Mouse (Mus musculus) CH12.LX (cell line): ENCODE results near the gene Clmn. TPM values are rescaled to one million over a fixed set of nuclear protein-coding genes. Genes with fewer than 3 reads are reported as not detected.

Experiments
- DNase-seq: peaks from one replicate; pipeline ENCODE4 v3.0.0-alpha.2; 2013; ENCODE audit errors: extremely low read depth
- H3K27ac ChIP-seq: 2 replicates; pipeline ENCODE4 v1.5.1; 2012; ENCODE audit warnings: low read depth, mild to moderate bottlenecking, control low read depth, moderate library complexity; ENCODE audit not compliant: insufficient read depth
- H3K27me3 ChIP-seq: replicated peaks from 2 replicates; pipeline ENCODE3; 2012; ENCODE audit warnings: inconsistent platforms
- H3K36me3 ChIP-seq, 2 experiments: replicated peaks in 1 of 2; 2 replicates each; pipeline versions ENCODE3 to v1.6.1; 2012; ENCODE audit warnings: inconsistent platforms in 1 of 2, low read length in 1 of 2, mild to moderate bottlenecking in 1 of 2, mixed read lengths in 1 of 2, moderate library complexity in 1 of 2; ENCODE audit not compliant: control insufficient read depth in 1 of 2, insufficient read depth in 1 of 2
- H3K4me1 ChIP-seq, 2 experiments: 2 replicates each; pipeline ENCODE4 v1.6.1; 2012; ENCODE audit warnings: inconsistent platforms in 1 of 2, moderate library complexity in 1 of 2; ENCODE audit not compliant: insufficient read depth in 2 of 2, control insufficient read depth in 1 of 2
- H3K4me2 ChIP-seq: 2 replicates; pipeline ENCODE4 v1.6.1; 2012; ENCODE audit warnings: low read depth, mild to moderate bottlenecking, control low read depth; ENCODE audit not compliant: poor library complexity, insufficient read depth, severe bottlenecking
- H3K4me3 ChIP-seq, 3 experiments: fragments of 150-350 bp in 1 of 3; sonication (generic) in 1 of 3; replicated peaks in 1 of 3; 2 replicates each; pipeline versions ENCODE3 to v1.5.1; 2011 to 2012; ENCODE audit warnings: low read depth in 2 of 3, low read length in 2 of 3, mild to moderate bottlenecking in 2 of 3, moderate library complexity in 2 of 3, control low read depth in 1 of 3, improper control_type of control experiment in 1 of 3, inconsistent platforms in 1 of 3, mixed read lengths in 1 of 3; ENCODE audit not compliant: poor library complexity in 1 of 3
- H3K79me2 ChIP-seq: replicated peaks from 2 replicates; pipeline ENCODE4 v1.6.1; 2012; ENCODE audit warnings: mild to moderate bottlenecking, moderate library complexity; ENCODE audit not compliant: control insufficient read depth, poor library complexity, insufficient read depth, severe bottlenecking; ENCODE audit errors: extremely low read depth
- H3K9ac ChIP-seq: 2 replicates; pipeline ENCODE4 v1.6.1; 2012; ENCODE audit warnings: low read depth, mild to moderate bottlenecking, control low read depth, moderate library complexity; ENCODE audit not compliant: insufficient read depth
- H3K9me3 ChIP-seq: replicated peaks from 2 replicates; pipeline ENCODE3; 2012; ENCODE audit warnings: low read length, inconsistent platforms, mixed read lengths
- CHD1 ChIP-seq: IDR thresholded peaks from 2 replicates; pipeline ENCODE4 v1.6.1; 2012; ENCODE audit warnings: low read depth, low read length, improper control_type of control experiment, inconsistent platforms
- E2F4 ChIP-seq: IDR thresholded peaks from 2 replicates; pipeline ENCODE4 v1.6.1; 2011; ENCODE audit warnings: low read depth, low read length, improper control_type of control experiment; ENCODE audit not compliant: insufficient replicate concordance
- EP300 ChIP-seq: IDR thresholded peaks from 2 replicates; pipeline ENCODE4 v1.6.1; 2011; ENCODE audit warnings: low read length, improper control_type of control experiment
- GABPA ChIP-seq: IDR thresholded peaks from 2 replicates; pipeline ENCODE4 v1.6.1; 2012; ENCODE audit warnings: low read depth, low read length, improper control_type of control experiment, inconsistent platforms; ENCODE audit not compliant: insufficient replicate concordance
- HCFC1 ChIP-seq: IDR thresholded peaks from 2 replicates; pipeline ENCODE4 v1.6.1; 2012; ENCODE audit warnings: low read depth, mild to moderate bottlenecking, inconsistent platforms, low read length, improper control_type of control experiment
- IRF4 ChIP-seq: IDR thresholded peaks from 2 replicates; pipeline ENCODE4 v1.6.1; 2014; ENCODE audit warnings: low read depth, mild to moderate bottlenecking, inconsistent platforms, low read length, improper control_type of control experiment
- JUN ChIP-seq: IDR thresholded peaks from 2 replicates; pipeline ENCODE4 v1.6.1; 2011; ENCODE audit warnings: low read depth, mild to moderate bottlenecking, low read length, improper control_type of control experiment, moderate library complexity; ENCODE audit not compliant: insufficient read depth
- MAX ChIP-seq: IDR thresholded peaks from 2 replicates; pipeline ENCODE4 v1.6.1; 2011; ENCODE audit warnings: low read length, improper control_type of control experiment
- MAZ ChIP-seq: IDR thresholded peaks from 2 replicates; pipeline ENCODE4 v1.6.1; 2012; ENCODE audit warnings: low read depth, mild to moderate bottlenecking, inconsistent platforms, low read length, improper control_type of control experiment, moderate library complexity
- MXI1 ChIP-seq: IDR thresholded peaks from 2 replicates; pipeline ENCODE4 v1.6.1; 2011; ENCODE audit warnings: mild to moderate bottlenecking, low read depth, low read length, improper control_type of control experiment
- MYC ChIP-seq: IDR thresholded peaks from 2 replicates; pipeline ENCODE4 v1.6.1; 2011; ENCODE audit warnings: low read depth, mild to moderate bottlenecking, improper control_type of control experiment, low read length
- NELFE ChIP-seq: IDR thresholded peaks from 2 replicates; pipeline ENCODE4 v1.6.1; 2011; ENCODE audit warnings: low read depth, low read length, improper control_type of control experiment
- NRF1 ChIP-seq: IDR thresholded peaks from 2 replicates; pipeline ENCODE4 v1.6.1; 2014; ENCODE audit warnings: low read depth, mild to moderate bottlenecking, inconsistent platforms, low read length, improper control_type of control experiment, moderate library complexity
- POLR2A ChIP-seq: IDR thresholded peaks from 2 replicates; pipeline ENCODE4 v1.6.1; 2011; ENCODE audit warnings: low read depth, mild to moderate bottlenecking, improper control_type of control experiment, low read length
- POLR2AphosphoS2 ChIP-seq: IDR thresholded peaks from 2 replicates; pipeline ENCODE4 v1.6.1; 2011; ENCODE audit warnings: low read depth, low read length, improper control_type of control experiment
- RCOR1 ChIP-seq: conservative IDR thresholded peaks from 2 replicates; pipeline ENCODE4 v1.6.1; 2012; ENCODE audit warnings: low read depth, mild to moderate bottlenecking, inconsistent platforms, low read length, improper control_type of control experiment
- TBP ChIP-seq: conservative IDR thresholded peaks from 2 replicates; pipeline ENCODE4 v1.6.1; 2011; ENCODE audit warnings: low read depth, low read length, improper control_type of control experiment
- TCF12 ChIP-seq: IDR thresholded peaks from 2 replicates; pipeline ENCODE4 v1.6.1; 2014; ENCODE audit warnings: low read depth, mild to moderate bottlenecking, inconsistent platforms, low read length, improper control_type of control experiment
- UBTF ChIP-seq: IDR thresholded peaks from 2 replicates; pipeline ENCODE4 v1.6.1; 2012; ENCODE audit warnings: low read depth, mild to moderate bottlenecking, inconsistent platforms, low read length, improper control_type of control experiment, moderate library complexity
- USF1 ChIP-seq: IDR thresholded peaks from 2 replicates; pipeline ENCODE4 v1.6.1; 2014; ENCODE audit warnings: low read depth, mild to moderate bottlenecking, inconsistent platforms, low read length, improper control_type of control experiment
- USF2 ChIP-seq: conservative IDR thresholded peaks from 2 replicates; pipeline ENCODE4 v1.6.1; 2011; ENCODE audit warnings: low read depth, low read length, improper control_type of control experiment
- ZC3H11A ChIP-seq: IDR thresholded peaks from 2 replicates; pipeline ENCODE4 v1.6.1; 2012; ENCODE audit warnings: low read depth, mild to moderate bottlenecking, inconsistent platforms, low read length, improper control_type of control experiment
- ZKSCAN1 ChIP-seq: IDR thresholded peaks from 2 replicates; pipeline ENCODE4 v1.6.1; 2012; ENCODE audit warnings: low read depth, inconsistent platforms, low read length, improper control_type of control experiment, borderline replicate concordance
- dilution Hi-C: fragments of 300-500 bp; cut with MboI; formaldehyde crosslinking; loops from 2 replicates; pipeline ENCODE4 v1.14.3; 2020; ENCODE audit warnings: low sequenced_read_pairs; ENCODE audit not compliant: extremely low pct_unique_long_range_greater_than_20kb, extremely low pct_ligation_motif_present
- in situ Hi-C: fragments of 300-500 bp; cut with MboI; formaldehyde crosslinking; loops from 3 replicates; pipeline ENCODE4 v1.14.3; 2019; ENCODE audit warnings: low sequenced_read_pairs, low pct_ligation_motif_present, low pct_unique_long_range_greater_than_20kb, mixed read lengths
- polyA plus RNA-seq: library from polyadenylated mRNA; unstranded; fragments of >175 nt; gene quantifications from 2 replicates; pipeline ENCODE4 v1.2.1, GENCODE M21; 2012; ENCODE audit warnings: low read depth; ENCODE audit not compliant: insufficient read length
- total RNA-seq, 2 experiments: library from RNA; depleted of rRNA; stranded (reverse); fragments of 300-350 nt in 1 of 2; fragments of >200 nt in 1 of 2; gene quantifications; 2 replicates each; pipeline ENCODE4 v1.2.3; 2012 to 2014

Clmn gene
- total and polyA plus RNA-seq, 3 experiments = not detected

GRCm38 (mm10) chr12:104897051-104897618 is 32.3 kb upstream of the Clmn start:
- DNase-seq = no peak
- TF ChIP-seq MAX (no peak), NRF1 (no peak), POLR2AphosphoS2 (no peak), USF2 (no peak), E2F4 (no peak), GABPA (no peak), UBTF (no peak), ZKSCAN1 (no peak), CHD1 (no peak), TCF12 (no peak), IRF4 (no peak)
- Histone ChIP-seq H3K27me3 (peaks cover 31% of the 10 kb centered on the region), H3K4me3 (no peak overlapping the region), H3K9me3 (peaks cover 15% of the 10 kb centered on the region), H3K4me1 (peaks cover 0 to 7% of the 10 kb centered on the region in 2 experiments; a peak in 1 of 4 replicates), H3K9ac (no peak overlapping the region), H3K79me2 (no peaks in the 10 kb centered on the region), H3K36me3 (no peaks in the 10 kb centered on the region), H3K27ac (no peak overlapping the region), H3K4me2 (no peak overlapping the region)
- in situ Hi-C loops = no loop called here
- dilution Hi-C loops = no loop called here

- in situ Hi-C loops = no loop called here
- dilution Hi-C loops = no loop called here
- H3K9ac ChIP-seq = no peak overlapping the region
- H3K9me3 ChIP-seq = peaks cover 15% of the 10 kb centered on the region
- H3K27ac ChIP-seq = no peak overlapping the region
- H3K36me3 ChIP-seq = no peaks in the 10 kb centered on the region
- peaks cover 0 to 4% of the 10 kb centered on the region in 2 experiments; a peak in 1 of 4 replicates for H3K4me1 ChIP-seq
- no peaks in the 10 kb centered on the region for H3K79me2 ChIP-seq
- TF ChIP-seq POLR2A = no peak
- no peak overlapping the region for H3K4me2 ChIP-seq
- peaks cover 31% of the 10 kb centered on the region for H3K27me3 ChIP-seq
- no peak for DNase-seq
- no peak overlapping the region for H3K4me3 ChIP-seq
Observed at GRCm38 (mm10) chr12:104896640-104897039, 31.8 kb upstream of the Clmn start.

- no peak overlapping the region for H3K27ac ChIP-seq
- no peaks in the 10 kb centered on the region for H3K79me2 ChIP-seq
- peaks cover 16% of the 10 kb centered on the region for H3K9me3 ChIP-seq
- H3K4me1 ChIP-seq = no peaks in the 10 kb centered on the region
- H3K27me3 ChIP-seq = peaks cover 51% of the 10 kb centered on the region
- no peak for DNase-seq
- H3K36me3 ChIP-seq = no peaks in the 10 kb centered on the region
- TF ChIP-seq USF1 (no peak), CHD1 (no peak), MYC (no peak), USF2 (no peak), POLR2A (no peak), IRF4 (no peak), GABPA (no peak), ZKSCAN1 (no peak), TBP (no peak), JUN (no peak), MXI1 (no peak), RCOR1 (no peak), POLR2AphosphoS2 (no peak), ZC3H11A (no peak), EP300 (no peak), MAZ (no peak), E2F4 (no peak), HCFC1 (no peak), NELFE (no peak)
- dilution Hi-C loops (no loop called here), in situ Hi-C loops (no loop called here)
- H3K9ac ChIP-seq = no peak overlapping the region
- H3K4me2 ChIP-seq = no peak overlapping the region
- H3K4me3 ChIP-seq = no peak overlapping the region
Observed at GRCm38 (mm10) chr12:104892245-104892644, 27.4 kb upstream of the Clmn start.
